Mouse (Mus musculus) urinary bladder, adult 2 months (tissue): Measurements from ENCODE around the gene Otor. TPM values are rescaled to one million over a fixed set of nuclear protein-coding genes. Genes with fewer than 3 reads are reported as not detected.

Source experiments
- DNase-seq: peaks from one replicate; pipeline ENCODE4 v3.0.0; 2022; ENCODE audit warnings: low spot score
- polyA plus RNA-seq: library from polyadenylated mRNA; depleted of rRNA; stranded (reverse); fragments of >200 nt; gene quantifications from 2 replicates; pipeline ENCODE4 v1.2.3, GENCODE M21; 2012; rRNA removed

Otor gene
- polyA plus RNA-seq, 1 experiment, result not detected

DNA sequence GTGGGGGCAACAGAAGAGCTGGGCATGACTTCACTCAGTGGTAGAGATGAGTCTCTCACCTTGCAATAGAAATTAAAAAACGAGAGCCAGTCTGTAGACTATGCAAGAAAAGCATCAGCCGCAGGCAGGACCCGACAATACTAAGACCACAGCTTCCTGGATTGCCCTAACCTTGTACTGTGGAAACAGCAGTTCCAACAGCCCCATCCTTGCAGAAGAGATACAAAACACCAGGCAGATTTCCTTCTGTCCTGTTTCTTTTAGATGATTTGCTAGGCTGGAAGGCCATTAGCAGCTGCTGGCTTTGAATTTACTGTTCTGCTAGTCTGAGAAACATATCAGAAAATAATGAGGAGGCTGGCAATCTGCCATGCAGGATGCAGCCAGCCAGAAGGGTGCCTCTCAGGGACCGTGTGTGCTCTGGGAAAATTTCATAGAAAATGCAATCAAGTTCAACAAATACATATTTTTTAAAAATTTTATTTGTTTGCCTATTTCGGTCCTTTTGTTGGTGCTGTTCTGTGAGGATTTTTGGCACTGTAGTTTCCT, 52.9 kb downstream of the Otor start:
- DNase-seq, result no peak

Other genes with a start within 250 kb of the Otor start
- 9.0 and 12.3 TPM in 2 replicates for gene Kif16b, start 176.9 kb upstream of the Otor start, polyA plus RNA-seq
- gene Snrpb2, start 15.4 kb upstream of the Otor start, polyA plus RNA-seq, result 26.5 and 31.0 TPM in 2 replicates